Mouse (Mus musculus) B cell, adult (primary cell): Measurements from ENCODE around the gene Smim7. TPM values are rescaled to one million over a fixed set of nuclear protein-coding genes. Genes with fewer than 3 reads are reported as not detected.

Source experiments
- total RNA-seq: library from RNA; stranded (reverse); gene quantifications from 4 replicates; pipeline ENCODE4 v1.2.4, GENCODE M21; 2023; ENCODE audit not compliant: inconsistent age

Gene Smim7
- 156 to 184 TPM (median 168 TPM) in 4 replicates for total RNA-seq

GRCm38 (mm10) chr8:72570633-72571610 is at the start of gene Smim7:
Gene Smim7 (minus strand): TSS chr8:72571088.

GRCm38 (mm10) chr8:72571611-72572473 is 954 bp upstream of the Smim7 start, which contains the start of gene Tmem38a:
Gene Tmem38a (plus strand): TSS chr8:72572055.

GRCm38 (mm10) chr8:72547802-72548643 is 22.9 kb downstream of the Smim7 start, which contains the start of gene Med26:
Gene Med26 (minus strand): TSS chr8:72548270.

Other genes with a start within 250 kb of the Smim7 start
- gene Eps15l1, start 149.6 kb downstream of the Smim7 start, total RNA-seq = 89.0 to 108 TPM (median 102 TPM) in 4 replicates
- 0.39 to 0.51 TPM in 2 of 4 replicates, not detected in the others for gene Calr3, start 127.2 kb downstream of the Smim7 start, total RNA-seq
- 28.2 to 37.2 TPM (median 35.7 TPM) in 4 replicates for gene 1700030K09Rik, start 127.2 kb downstream of the Smim7 start, total RNA-seq
- 118 to 152 TPM (median 126 TPM) in 4 replicates for gene Cherp, start 95.9 kb downstream of the Smim7 start, total RNA-seq
- 63.5 to 70.0 TPM (median 67.4 TPM) in 4 replicates for gene Slc35e1, start 78.5 kb downstream of the Smim7 start, total RNA-seq
- 18.7 to 21.2 TPM (median 19.7 TPM) in 4 replicates for gene Med26, start 22.8 kb downstream of the Smim7 start, total RNA-seq
- 0.87 to 3.3 TPM (median 0.96 TPM) in 4 replicates for gene Tmem38a, start 967 bp upstream of the Smim7 start, total RNA-seq
- 0.06 TPM in 1 of 4 replicates, not detected in the others for gene Nwd1, start 75.6 kb upstream of the Smim7 start, total RNA-seq
- gene Sin3b, start 152.2 kb upstream of the Smim7 start, total RNA-seq = 142 to 155 TPM (median 143 TPM) in 4 replicates
- 0.57 to 1.4 TPM (median 0.98 TPM) in 4 replicates for gene F2rl3, start 190.8 kb upstream of the Smim7 start, total RNA-seq